Mouse (Mus musculus): ENCODE results near the gene Abi3bp.
A peak's percentile ranks its signal among the peaks of the same experiment; 100 is the strongest.

The Abi3bp gene

GRCm38 (mm10) chr16:56477677-56478574, at the start of gene Abi3bp:
TSS of gene Abi3bp (plus strand) at chr16:56477878.
- peak; percentile 55 to 72 for DNase-seq

GRCm38 (mm10) chr16:56435293-56436185, 42.1 kb upstream of the Abi3bp start:
- no peak for DNase-seq

- no peak for DNase-seq
These were observed 37.4 kb upstream of the Abi3bp start for GRCm38 (mm10) chr16:56440243-56440642.

GRCm38 (mm10) chr16:56441113-56441512, 36.6 kb upstream of the Abi3bp start:
- no peak for DNase-seq

- DNase-seq: no peak
These were observed 35.9 kb upstream of the Abi3bp start for GRCm38 (mm10) chr16:56441658-56442344.

GRCm38 (mm10) chr16:56451482-56451881, 26.2 kb upstream of the Abi3bp start:
- DNase-seq: no peak

GRCm38 (mm10) chr16:56451923-56452322, 25.8 kb upstream of the Abi3bp start:
- no peak for DNase-seq

GRCm38 (mm10) chr16:56458052-56458754, 19.5 kb upstream of the Abi3bp start:
- DNase-seq: no peak

GRCm38 (mm10) chr16:56473160-56473559, 4.5 kb upstream of the Abi3bp start:
- DNase-seq: no peak

- DNase-seq: peak in 1 of 2 experiments; percentile 5
These were observed 2.0 kb upstream of the Abi3bp start for GRCm38 (mm10) chr16:56475676-56476075.

GRCm38 (mm10) chr16:56478575-56479191, 1.0 kb downstream of the Abi3bp start:
- DNase-seq: peak; percentile 22 to 38

GRCm38 (mm10) chr16:56483466-56483865, 5.8 kb downstream of the Abi3bp start:
- DNase-seq: peak in 1 of 2 experiments; percentile 7

GRCm38 (mm10) chr16:56486461-56486860, 8.8 kb downstream of the Abi3bp start:
- peak; percentile 29 to 48 for DNase-seq

- no peak for DNase-seq
These were observed 13.2 kb downstream of the Abi3bp start for GRCm38 (mm10) chr16:56490861-56491260.

- no peak for DNase-seq
These were observed 17.6 kb downstream of the Abi3bp start for GRCm38 (mm10) chr16:56495266-56495665.

- no peak for DNase-seq
These were observed 19.1 kb downstream of the Abi3bp start for GRCm38 (mm10) chr16:56496743-56497142.

- no peak for DNase-seq
These were observed 21.0 kb downstream of the Abi3bp start for GRCm38 (mm10) chr16:56498680-56499079.

GRCm38 (mm10) chr16:56500441-56500840, 22.8 kb downstream of the Abi3bp start:
- no peak for DNase-seq

- peak in 1 of 2 experiments; percentile 6 for DNase-seq
These were observed 23.4 kb downstream of the Abi3bp start for GRCm38 (mm10) chr16:56501101-56501500.

GRCm38 (mm10) chr16:56501513-56501912, 23.8 kb downstream of the Abi3bp start:
- peak; percentile 25 to 49 for DNase-seq

GRCm38 (mm10) chr16:56502134-56502533, 24.5 kb downstream of the Abi3bp start:
- no peak for DNase-seq

GRCm38 (mm10) chr16:56503941-56504340, 26.3 kb downstream of the Abi3bp start:
- DNase-seq: no peak

All from kidney, postnatal 4 days (tissue).